Mouse (Mus musculus): ENCODE results near the gene Gm5039.
"Not testable (repeated sequence)": the region's sequence is repeated elsewhere in the genome, so short reads cannot be mapped to it uniquely, and the experiment has no call there.

DNA sequence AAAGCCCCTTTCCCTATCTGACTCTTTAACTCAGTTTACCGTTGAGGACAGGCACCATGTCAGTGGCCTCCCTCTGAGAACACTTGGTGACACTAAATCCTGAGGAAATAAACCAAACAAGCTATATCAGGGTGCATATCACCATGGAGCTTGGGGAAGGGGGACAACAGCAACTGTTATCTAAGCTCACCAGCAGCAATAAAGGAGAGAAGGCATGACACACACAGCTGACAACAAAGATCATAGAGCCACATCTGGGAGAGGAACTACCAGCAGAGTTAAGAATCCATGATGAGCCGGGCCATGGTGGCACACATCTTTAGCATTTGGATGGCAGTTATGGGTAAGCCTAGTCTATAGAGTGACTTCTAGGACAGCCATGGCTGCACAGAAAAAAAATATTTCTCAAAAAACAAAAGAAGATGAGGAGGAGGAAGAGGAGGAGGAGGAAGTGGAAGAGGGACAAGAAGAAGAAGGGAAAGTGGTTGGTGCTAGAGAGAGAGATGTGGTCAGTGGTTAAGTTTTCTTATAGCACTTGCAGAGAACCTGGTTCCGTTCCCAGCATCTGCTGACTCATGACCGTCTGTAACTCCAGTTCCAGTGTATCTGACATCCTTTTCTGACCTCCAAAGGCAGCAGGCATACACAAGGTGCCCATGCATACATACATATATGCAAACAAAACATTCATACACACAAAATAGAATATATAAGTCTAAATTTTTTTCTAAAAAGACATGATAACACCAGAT lies 13.0 kb upstream of the Gm5039 start:
- TF ChIP-seq CTCF (conservative IDR thresholded peaks at IDR 0.05 in 1 of 2, IDR thresholded peaks at IDR 0.05 in 1 of 2; ENCODE audit: low read depth in 2 of 2, low read length in 2 of 2); ZC3H11A (IDR thresholded peaks at IDR 0.05; ENCODE audit: low read depth, low read length); POLR2A (IDR thresholded peaks at IDR 0.05; ENCODE audit: low read depth, low read length); CHD2 (IDR thresholded peaks at IDR 0.05; ENCODE audit: low read length); USF1 (IDR thresholded peaks at IDR 0.05; ENCODE audit: low read depth, low read length); NELFE (IDR thresholded peaks at IDR 0.05; ENCODE audit: low read depth, low read length); KAT2A (IDR thresholded peaks at IDR 0.05; ENCODE audit: insufficient replicate concordance, low read length); TBP (conservative IDR thresholded peaks at IDR 0.05; ENCODE audit: low read depth, low read length); JUND (conservative IDR thresholded peaks at IDR 0.05; ENCODE audit: low read depth, low read length); EP300 (IDR thresholded peaks at IDR 0.05; ENCODE audit: low read length); USF2 (conservative IDR thresholded peaks at IDR 0.05; ENCODE audit: low read depth, low read length); NRF1 (IDR thresholded peaks at IDR 0.05; ENCODE audit: low read depth, low read length): not testable (repeated sequence)

Measured in CH12.LX (cell line).